Mouse (Mus musculus): ENCODE measurements around the gene Atp6v0d1.

Atp6v0d1 gene

DNA sequence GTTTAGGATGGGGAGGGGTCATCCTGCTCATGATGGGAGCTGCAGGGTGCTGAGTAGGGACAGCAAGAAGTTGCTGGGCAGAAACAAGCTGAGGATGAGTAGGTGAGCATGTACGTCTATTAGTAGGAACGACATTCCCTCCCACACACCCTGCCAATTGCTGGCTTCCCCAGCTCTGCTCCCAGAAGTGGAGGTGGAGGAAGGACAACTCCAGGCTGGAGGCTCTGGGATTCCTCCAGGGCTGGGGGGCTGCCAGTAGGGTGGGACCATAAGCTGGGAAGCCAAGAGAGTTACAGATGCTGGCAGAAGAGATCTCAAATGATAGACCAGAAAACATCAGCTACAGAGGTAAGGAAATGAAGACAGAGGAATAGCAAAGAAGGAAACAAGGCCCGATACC lies 29.3 kb downstream of the Atp6v0d1 start:
- no peak for DNase-seq

DNA sequence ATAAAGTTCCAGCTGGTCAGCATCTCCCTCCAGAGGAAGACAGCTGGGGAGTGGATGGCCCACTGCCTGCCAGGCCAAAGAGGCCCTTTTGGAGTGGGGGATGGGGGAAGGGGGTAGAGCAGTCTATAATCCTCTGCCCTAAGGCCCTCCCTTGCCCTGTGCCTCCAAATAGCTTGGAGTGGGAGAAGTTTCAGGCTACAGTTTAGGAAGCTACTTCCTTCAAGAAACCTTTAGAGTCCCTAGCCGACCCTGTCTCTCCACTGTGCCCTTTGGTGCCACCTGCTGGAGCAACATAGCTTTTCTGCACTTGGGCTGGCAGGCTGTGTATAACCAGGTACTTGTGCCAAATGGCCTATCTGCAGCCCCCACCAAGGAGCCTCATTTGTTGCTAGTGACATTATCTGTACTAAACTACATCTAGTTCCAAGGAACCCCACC lies 31.9 kb downstream of the Atp6v0d1 start:
- DNase-seq: peak; percentile 79

DNA sequence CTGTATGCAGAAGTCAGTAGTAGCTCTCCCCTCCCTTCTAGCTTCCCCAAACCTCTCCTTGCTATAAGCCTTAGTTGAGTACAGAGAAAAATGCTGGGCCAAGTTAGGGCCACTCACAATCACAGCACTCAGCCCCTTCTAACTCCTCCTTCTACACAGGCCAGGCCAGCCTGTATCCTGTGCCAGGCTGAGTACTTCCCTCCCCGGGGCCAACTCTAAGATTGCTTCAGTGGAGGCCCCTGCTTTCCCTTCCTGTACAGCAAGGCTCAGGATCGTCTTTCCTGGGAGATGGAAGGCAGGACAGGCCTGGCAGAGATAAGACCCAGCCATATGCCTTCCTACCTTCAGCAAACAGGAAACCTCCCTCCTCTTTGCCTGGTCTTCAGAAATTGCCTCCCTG lies 32.4 kb downstream of the Atp6v0d1 start:
- no peak for DNase-seq

DNA sequence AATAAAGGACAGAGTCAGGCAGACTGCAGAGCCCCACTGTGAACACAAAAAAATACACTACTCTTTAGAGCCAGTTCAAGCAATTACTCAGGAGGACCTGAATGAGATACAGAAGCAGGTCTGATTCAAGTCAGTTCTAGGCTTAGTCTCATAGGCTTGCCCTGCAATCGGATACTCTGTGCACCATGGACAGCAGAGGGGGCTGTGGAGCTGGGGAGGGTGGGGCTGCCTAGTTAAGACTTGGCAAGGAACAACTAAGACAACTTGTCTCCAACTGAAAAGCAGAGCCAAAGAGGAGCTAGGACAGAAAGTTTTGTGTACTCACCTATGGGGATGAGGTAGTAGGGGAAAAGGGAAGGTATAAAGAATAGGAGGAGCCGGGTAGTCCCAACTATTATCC lies 34.1 kb downstream of the Atp6v0d1 start:
- peak; percentile 69 for DNase-seq

DNA sequence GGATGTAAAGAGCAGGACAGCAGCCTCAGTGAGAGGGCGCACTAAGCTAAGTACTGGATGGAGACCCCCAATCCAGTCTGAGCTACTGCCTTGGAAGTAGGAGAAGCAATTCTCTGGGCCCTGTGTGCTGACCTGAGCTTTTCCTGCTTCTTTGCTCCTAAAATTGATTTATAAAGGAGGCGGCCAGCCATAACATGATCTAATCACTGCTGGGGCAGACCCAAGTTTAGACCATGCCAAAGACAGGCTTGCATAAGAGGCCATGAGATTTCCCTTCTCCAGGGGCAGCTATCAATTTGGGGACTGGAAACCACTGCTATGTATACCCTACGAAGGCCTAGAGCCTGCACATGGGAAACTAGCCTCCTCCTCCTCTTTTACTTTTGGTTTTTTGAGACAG lies 36.6 kb downstream of the Atp6v0d1 start:
- DNase-seq: no peak

DNA sequence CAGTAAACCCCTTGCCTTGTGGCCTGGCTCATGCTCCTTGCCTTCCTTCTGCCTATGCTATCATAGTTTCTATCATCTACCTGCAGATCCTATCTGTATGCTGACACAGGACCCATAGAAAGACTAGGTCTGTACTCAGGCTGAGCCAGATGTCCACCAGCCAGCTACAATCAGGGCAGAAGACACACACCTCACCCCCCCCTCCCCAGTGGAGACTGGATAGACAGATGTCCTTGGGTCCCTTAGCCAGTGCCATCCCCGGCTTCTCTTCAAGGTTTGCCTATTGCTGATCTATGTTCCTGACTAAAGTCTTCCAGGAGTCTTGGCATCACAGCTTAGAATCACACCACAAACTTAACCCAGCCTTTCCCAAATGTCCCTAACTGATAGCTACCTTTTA lies 37.6 kb downstream of the Atp6v0d1 start:
- DNase-seq: no peak

DNA sequence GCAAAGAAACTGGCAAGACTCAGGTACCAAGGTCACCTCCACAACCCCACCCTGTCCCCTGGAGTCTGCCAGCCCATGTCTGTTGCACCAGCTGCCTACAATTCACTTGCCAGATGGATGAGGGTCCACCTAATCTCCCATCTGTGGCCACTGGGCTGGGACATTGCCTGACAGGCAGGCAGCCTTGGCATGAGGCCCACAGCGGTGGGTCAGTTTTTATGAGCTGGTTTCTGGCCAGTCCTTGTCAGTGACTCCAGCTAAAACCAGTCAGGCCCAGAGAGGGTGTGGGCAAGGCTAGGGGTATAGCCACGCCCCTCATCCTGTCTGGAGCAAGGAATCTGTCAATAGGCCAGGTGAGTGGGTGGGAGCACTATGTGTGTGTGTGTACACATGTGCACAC lies 38.7 kb downstream of the Atp6v0d1 start:
- DNase-seq: no peak

DNA sequence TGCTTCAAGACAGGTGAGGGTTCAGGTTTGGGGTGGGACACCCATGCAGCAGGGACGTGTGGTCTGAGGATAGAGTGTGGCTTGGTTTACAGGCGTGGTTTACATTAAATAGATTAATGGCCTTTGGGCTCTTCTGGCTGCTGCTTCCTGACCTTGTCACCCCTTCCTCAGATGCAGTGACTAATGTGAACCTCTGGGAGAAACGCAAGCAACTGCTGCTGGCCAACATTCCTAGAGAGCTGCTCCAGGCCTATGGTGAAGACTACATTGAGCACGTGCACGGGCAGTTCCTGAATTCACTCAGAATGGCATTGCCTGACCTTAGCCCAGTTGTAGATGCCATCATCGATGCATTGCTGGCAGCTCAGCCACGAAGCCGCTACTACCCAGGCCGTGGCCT lies 43.0 kb downstream of the Atp6v0d1 start:
- no peak for DNase-seq

DNA sequence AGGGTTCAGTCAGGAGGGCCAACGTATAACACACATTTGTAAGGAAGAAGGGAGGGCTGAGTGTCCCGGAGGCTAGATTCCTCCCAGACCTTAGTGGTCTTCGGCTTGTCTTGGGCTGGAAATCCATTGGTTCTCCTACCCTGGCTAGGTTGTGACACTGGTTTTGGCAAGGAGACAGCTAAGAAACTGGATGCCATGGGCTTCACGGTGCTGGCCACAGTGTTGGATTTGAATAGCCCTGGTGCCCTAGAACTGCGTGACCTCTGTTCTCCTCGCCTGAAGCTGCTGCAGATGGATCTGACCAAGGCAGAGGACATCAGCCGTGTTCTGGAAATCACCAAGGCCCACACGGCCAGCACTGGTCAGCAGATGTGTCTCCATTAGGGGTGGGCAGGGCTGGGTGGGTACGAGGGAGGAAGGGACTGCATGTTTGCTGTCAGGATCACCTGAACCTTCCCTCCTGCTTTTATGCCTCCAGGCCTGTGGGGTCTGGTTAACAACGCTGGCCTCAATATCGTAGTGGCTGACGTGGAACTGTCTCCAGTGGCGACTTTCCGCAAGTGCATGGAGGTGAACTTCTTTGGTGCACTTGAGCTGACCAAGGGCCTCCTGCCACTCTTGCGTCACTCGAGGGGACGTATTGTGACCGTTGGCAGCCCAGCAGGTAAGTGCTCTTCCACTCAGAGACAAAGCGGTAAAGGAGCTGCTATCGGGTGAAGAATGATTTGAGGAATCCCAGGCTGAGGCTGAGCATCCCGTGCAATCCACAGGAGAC lies 43.7 kb downstream of the Atp6v0d1 start:
- no peak for DNase-seq

DNA sequence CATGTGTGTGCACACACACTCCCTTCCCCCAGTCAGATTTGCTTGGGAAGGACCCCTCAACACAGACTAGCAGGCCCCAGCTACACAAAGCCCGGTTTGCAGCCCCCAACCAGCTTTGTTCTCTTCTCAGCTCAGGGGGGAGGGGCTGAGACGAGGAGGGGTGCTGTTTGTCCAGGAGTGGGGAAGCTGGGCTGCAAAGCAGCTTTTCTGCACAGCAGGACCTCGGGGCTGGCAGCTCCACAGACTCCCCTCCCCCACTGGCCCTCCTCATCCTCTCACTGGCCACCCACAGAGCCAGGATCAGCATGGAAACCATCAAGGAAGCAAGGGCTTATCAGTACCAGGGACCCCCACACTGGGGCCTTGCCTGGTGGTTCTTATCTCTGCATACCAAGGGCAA lies 44.8 kb downstream of the Atp6v0d1 start:
- no peak for DNase-seq

DNA sequence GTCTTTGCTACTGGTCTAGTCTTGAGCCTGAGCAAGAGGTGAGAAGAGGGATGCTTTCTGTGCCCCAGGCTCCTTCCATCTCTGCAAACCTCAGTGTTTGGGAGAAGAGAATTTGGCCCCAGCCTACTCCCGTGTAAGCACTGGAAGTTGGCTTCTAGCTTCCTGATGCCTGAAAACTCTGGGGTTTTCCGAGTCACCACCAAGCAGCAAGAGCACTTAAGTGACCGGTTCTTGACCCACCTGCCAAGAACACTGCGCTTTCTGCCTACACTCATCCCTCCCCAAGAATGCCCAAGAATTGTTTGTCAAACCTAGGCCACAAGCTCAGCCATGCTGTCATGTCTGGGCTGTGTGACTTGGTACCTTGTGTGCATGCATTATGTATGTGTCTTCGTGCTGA lies 45.3 kb downstream of the Atp6v0d1 start:
- DNase-seq: no peak

DNA sequence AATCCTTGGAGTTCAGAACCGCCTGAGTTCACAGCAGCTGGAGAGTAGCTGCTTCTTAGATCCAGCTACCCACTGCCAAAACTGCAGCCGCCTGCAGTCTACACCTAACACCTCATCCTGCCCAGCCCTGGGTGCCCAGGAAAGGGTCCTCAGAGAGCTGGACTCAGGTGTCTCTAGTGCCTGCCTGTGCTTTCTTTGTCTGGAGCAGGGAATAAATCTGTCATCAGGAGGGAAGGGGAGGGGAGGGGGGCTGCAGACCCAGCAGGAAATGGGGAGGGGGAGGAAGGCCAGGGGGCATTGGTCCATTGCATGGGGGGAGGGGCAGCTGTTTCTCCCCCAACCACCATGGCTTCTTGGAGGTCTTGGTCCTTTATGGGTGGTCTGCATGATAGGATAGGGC lies 46.3 kb downstream of the Atp6v0d1 start:
- DNase-seq: no peak

DNA sequence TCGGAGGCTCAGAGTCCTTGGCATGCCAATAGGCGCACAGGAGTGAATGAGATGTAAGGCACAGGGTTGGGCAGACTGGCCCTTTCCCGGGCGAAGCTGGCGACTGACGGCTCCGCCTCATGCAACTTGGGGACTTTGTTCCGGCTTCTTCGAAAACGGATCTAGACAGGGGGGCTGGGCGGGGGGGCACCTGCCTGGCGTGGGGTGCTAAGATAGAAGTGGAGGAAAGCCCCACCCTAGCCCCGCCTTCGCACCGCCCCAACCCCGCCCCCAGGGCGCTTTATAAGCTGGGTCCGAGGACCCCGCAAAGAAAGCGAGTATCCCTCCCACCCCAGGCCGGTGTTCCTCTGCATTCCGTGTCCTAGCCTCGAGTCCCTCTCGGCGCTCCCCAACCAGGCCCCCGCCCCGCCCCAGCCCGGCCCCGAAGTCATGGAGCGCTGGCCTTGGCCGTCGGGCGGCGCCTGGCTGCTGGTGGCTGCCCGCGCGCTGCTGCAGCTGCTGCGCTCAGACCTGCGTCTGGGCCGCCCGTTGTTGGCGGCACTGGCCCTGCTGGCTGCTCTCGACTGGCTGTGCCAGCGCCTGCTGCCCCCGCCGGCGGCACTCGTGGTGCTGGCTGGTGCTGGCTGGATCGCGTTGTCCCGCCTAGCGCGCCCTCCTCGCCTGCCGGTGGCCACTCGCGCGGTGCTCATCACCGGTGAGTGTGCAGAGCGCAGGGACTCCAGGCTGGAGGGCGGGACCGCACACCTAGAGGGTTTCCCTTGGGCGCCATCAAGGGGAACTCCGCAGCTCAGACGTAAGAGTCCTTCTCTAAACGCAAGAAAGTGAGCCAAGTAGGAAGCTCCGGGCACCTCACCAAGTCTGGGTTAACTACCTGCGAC lies 47.2 kb downstream of the Atp6v0d1 start, which contains the start of gene Hsd11b2:
Gene Hsd11b2, plus strand, starts transcription at position 320 of the 878 bp plus-strand sequence.
- peak; percentile 59 for DNase-seq

DNA sequence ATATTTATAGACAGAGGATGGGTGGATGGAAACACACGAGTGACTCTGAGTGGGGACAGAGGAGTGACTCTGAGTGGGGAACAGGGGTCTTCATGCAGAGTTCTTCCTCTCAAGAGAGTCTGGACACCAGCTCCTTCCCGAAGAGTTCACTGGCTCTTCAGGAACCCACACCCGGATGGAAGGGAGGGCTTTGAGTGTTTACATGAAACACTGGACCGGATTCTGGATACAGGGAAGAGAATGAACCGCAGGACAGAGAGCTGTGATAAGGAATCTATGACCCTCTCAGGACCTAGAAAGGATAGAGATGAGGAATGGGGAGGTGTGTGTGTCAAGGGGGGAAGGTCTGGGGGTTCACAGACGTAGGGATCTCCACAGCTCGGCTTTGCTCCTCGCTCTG lies 48.5 kb downstream of the Atp6v0d1 start:
- no peak for DNase-seq

DNA sequence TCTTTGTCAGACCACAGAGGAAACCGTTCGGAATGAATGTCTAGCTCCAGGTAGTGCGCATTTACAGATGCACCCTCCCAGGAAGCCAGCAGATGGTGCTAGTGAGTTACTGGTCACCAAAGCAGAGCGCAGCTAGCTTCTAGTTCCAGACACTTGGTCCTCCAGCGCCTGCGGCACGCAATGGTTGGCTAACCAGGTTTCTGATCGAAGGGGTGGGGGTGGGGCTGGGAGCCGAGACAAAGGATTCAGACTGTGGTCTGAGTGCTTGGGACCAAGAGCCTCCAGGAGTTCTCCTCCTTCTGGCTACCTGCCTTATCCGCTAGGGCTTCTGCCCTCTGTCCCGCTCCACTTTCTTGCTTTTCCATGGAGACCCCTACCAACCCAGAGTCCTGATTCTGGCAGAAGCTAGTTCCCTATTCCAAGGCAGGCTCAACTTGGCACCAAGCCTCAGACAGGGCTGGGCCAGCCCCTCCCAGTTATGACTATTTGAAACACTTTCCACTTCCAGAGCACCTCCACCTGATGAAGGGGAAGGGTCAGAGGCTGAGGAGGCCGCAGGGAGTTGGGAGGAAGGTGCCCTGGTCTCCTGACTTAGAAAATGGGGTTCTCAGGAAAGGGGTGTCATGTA lies 49.7 kb downstream of the Atp6v0d1 start:
- peak; percentile 74 for DNase-seq

DNA sequence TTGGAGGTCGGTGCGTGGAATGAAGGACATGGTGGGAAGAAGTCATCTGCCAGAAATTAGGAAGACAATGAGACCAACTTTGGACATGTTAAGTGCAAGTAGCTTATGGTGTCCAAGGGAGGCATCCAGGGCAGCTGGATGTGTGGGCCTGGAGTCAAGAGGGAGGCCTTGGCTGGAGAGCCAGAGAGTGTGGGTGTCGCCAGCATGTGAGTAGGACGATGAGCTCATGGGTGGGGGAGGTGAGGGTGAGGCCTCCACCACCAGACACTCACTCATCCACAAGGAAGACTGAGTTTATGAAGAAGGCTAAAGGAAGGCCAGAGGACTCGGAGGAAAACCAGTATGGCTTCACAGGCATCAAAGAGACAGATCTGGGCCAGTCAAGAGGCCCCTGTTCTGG lies 51.2 kb downstream of the Atp6v0d1 start:
- no peak for DNase-seq

DNA sequence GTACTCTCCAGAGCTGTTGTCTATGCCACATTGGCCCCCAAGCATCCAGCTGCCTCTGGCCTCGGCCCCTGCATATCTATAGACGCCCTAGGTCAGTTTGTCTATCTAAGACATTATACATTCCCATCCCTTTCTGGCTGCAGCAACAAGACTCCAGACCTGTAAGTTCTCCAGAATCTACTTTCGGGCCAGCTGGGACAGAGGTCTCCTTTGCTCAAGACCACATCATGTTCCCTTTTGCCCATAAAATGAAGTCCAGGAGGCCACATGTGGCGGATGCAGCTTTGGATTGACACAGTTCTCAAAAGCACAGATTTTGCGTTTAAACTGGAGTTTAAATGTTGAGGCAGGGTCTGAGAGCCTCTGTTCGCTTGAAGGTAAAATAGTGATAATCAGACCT lies 51.7 kb downstream of the Atp6v0d1 start:
- no peak for DNase-seq

DNA sequence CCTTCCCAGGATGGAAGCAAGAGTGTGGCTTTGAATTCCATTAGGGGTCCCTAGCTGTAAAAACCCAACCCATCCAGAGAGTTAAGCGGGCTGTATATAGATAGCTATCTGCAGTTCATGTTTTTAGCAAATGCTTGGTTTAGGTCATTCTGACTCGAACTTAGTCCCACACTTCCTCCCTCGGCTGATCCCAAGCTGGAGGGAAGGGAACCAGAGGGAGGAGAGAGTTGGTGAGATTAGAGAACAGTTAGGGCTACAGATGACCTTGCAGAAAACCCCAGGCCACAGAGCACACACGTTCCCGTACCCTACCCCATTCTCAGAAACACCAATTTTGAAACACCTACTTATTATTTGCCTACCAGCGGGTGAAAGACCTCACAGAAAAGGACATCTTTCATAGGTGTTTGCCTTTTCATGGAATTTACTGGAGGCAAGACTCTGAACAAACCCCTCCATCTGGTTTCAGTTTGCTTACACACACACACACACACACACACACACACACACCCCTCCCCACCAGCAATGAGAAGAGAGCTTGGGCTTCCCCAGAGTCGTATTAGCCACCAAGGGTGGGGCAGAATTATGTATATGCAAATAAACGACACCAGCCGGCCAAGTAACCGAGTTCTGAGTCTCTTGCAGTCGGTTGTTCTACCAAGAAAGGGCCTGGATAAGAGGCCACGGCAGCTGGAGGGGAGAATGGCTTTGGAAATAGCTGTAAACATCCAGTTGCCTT lies 55.7 kb downstream of the Atp6v0d1 start:
- no peak for DNase-seq

DNA sequence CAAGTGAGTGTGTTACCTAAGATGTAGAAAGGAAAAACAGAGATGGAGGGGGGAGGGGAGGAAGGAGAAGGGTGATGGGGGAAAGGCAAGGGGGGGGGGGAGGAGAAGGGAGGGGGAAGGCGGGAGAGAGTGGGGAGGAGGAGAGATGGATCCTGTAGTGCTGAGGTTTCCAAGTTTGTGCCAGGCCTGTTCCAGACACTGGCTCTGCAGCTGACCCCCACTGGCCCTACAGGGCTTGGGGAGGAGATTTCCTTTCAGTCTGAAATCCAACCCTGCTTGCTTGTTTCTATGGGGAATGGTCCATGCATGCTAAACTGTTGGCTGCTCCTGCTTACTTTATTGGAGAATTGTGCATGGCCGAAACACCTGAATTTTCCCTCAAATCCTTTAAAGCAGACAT lies 57.1 kb downstream of the Atp6v0d1 start:
- DNase-seq: no peak

DNA sequence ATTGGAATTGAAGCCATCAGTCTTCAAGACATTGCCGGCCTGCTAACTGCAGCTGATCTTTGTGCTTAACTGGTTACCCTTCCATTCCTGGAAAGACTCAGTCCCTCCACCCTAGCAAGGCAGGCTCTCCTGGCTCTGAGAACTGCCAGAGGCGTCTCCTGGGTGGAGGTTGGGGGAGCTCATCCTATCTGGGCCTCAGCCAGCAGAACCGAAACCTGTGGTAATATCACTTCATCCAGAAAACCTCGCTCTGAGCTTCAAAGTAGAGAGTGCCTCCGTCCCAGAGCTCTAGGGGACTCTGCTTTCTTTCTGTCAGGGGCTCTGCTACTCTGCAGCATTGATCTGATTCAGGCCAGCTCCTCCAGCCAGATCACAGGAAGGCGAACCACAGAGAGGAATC lies 58.9 kb downstream of the Atp6v0d1 start:
- DNase-seq: no peak

DNA sequence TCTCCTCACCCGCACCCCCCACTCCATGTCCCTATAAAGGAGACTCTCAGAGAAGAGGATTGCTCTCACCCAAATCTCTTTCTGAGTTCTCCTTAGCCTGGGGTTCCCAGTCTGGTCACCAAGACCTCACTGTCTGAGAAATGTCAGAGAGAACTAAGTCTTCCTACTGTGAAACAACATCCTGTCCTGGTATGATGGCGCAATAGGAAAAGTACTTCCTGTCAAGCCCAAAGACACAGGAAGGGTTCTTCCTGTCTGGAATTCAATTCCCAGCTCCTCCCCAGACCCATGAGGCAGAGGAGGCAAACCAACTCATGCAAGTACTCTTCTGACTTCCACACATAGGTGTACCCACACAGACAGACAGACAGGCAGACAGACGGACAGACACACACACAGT lies 61.2 kb downstream of the Atp6v0d1 start:
- DNase-seq: no peak

DNA sequence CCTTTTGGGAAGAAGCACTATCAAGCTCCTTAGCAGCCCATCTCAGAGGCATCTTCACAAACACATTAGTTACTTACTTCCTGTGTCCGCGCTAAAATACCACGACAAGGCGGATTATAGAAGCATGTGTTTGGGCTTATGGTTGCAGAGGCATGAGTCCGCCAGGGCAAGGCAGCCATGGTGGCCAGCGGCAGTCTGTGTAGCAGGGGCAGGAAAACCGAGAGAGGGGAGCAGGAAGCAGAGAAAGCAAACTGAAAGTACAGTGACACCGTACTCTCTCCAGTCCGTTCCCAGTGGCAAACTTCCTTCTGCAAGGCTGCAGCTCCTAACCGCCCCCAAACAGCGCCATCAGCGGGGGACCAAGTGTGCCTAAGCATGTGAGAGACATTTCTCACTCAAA lies 66.1 kb downstream of the Atp6v0d1 start:
- peak; percentile 12 for DNase-seq

All from thymus, postnatal 14 days (tissue).